Mouse (Mus musculus): ENCODE data around the gene Slc35g3. TPM values are rescaled to one million over a fixed set of nuclear protein-coding genes. Genes with fewer than 3 reads are reported as not detected.
"Not testable (repeated sequence)": the region's sequence is repeated elsewhere in the genome, so short reads cannot be mapped to it uniquely, and the experiment has no call there.

Slc35g3 gene
- total RNA-seq, 4 experiments from 2014 or later: not detected

GRCm38 (mm10) chr11:69754701-69755100 lies 7.1 kb downstream of the Slc35g3 start:
- peak; percentile 71 for DNase-seq (ENCODE audit: low spot score)

DNA sequence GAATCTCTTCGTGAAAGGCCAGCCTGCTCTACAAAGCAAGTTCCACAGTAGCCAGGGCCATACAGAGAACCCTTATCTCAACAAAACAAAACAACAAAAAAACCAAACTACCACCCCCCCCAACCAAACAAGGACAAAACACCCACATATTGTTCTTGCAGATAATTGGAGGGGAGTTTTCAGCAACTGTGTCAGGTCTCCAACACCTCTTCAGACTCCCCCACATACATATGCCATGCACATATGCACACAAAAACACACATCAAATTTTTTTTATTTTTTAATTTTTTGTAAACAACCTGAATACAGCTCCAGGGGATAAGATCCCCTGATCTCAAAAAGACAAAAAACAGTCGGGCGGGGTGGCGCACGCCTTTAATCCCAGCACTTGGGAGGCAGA lies 7.5 kb downstream of the Slc35g3 start:
- no peak for DNase-seq (ENCODE audit: low spot score)

GRCm38 (mm10) chr11:69752686-69753085 lies 9.1 kb downstream of the Slc35g3 start:
- no peak for DNase-seq (ENCODE audit: low spot score)

DNA sequence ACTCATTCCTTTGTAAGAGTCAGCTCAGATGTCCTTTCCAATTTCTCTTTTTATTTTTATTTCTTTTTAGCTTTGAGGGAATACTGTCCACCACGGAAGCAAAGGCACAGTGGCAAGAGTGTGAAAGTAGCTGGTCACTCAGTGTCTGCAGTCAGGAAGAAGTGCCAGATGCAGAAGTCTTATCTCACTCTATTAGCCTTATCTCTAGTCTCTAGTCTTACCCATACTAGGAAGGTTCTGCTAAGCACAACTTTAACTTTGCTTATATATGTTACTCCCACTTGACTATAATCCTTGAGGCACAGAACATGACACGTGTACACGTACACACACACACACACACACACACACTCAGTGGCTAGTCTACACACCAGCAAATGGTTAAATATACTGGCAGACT lies 10.1 kb downstream of the Slc35g3 start:
- DNase-seq (ENCODE audit: low spot score): no peak

DNA sequence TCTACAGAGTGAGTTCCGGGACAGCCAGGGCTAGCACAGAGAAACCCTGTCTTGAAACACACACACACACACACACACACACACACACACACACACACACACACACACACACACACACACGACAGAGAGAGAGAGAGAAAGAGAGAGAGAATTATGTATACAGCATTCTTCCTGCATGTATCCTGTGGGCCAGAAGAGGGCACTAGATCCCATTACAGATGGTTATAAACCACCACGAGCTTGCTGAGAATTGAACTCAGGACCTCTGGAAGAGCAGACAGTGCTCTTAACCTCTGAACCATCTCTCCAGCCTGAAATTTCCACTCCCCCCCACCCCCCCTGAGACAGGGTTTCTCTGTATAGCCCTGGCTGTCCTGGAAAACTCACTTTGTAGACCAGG lies 30.4 kb downstream of the Slc35g3 start:
- not testable (repeated sequence) for DNase-seq (ENCODE audit: low spot score)

DNA sequence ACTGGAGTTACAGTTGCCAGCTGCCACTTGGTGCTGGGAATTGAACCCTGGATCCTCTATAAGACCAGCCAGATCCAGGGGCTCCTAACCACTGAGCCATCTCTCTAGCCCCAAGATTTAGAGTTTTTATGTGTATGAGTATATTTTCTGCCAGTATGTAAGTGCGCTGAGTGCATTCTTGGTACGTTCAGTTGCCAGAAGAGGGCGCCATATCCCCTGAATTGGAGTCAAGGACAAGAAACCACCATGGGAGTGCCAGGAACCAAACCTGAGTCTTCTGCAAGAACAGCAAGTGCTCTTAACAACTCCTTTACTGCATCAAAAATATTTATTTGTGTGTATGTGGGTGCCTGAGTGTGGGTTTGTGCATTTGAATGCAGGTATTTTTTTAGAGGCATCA lies 32.7 kb downstream of the Slc35g3 start:
- peak; percentile 48 for DNase-seq (ENCODE audit: low spot score)

- DNase-seq (ENCODE audit: low spot score): no peak
Observed at GRCm38 (mm10) chr11:69725951-69726350, 35.8 kb downstream of the Slc35g3 start.

DNA sequence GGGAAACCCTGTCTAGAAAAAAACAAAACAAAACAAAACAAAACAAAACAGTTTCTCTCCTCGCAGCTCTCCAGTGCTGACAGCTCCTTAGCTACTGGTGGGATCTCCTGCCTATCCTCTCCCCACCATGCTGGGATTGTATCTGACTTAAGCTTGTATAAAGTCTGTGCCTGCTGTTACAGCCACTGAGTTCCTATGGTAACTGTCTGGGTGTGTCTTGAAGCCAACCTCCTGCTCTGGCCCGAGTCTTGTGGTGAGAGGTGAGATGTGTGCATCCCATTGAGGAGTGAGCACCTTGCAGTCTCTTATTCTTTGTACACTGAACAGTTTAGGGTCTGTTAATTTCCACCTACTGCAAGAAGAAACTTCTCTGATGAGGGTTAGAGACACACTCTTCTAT lies 38.7 kb downstream of the Slc35g3 start:
- DNase-seq (ENCODE audit: low spot score): no peak

DNA sequence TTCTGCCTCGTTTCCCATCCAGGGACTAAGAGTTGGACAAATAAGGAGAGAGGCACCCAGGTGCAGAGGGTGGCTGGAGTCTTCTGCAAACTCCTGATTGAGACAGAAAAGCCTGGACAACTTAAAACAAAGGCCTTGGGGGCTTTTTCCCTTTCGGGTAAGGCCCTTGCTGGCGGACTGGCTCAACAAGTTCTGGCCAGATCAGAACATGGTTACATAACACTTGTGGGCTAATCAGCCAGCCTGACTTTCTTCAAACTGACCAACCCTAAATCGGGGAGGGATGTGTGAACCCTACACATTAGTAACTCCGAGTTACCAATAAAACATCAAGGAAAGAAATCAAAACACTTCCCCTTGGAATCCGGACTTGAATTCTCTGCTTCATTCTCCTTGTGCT lies 40.9 kb downstream of the Slc35g3 start:
- DNase-seq (ENCODE audit: low spot score): no peak

GRCm38 (mm10) chr11:69719423-69719822 lies 42.3 kb downstream of the Slc35g3 start:
- no peak for DNase-seq (ENCODE audit: low spot score)

DNA sequence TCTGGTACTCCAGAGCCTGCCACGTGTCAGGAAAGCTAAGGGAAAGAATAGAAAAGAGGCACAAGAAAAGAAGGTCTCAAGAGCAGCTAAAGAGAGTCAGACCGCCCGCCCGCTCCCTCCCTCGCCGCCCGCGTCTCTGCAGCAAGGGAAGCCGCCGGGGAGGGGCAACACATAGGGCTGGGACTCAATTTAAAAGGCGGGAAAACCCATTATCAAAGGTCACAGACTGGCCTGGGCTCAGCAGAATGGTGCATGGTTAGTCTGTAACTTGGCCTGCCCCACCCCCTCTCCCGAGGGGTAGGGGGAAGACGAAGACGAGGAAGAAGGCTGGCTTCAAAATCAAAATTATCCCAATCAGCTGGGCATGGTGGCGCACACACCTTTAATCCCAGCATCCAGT lies 43.1 kb downstream of the Slc35g3 start:
- DNase-seq (ENCODE audit: low spot score): no peak

GRCm38 (mm10) chr11:69716953-69717352 lies 44.8 kb downstream of the Slc35g3 start:
- DNase-seq (ENCODE audit: low spot score): no peak

DNA sequence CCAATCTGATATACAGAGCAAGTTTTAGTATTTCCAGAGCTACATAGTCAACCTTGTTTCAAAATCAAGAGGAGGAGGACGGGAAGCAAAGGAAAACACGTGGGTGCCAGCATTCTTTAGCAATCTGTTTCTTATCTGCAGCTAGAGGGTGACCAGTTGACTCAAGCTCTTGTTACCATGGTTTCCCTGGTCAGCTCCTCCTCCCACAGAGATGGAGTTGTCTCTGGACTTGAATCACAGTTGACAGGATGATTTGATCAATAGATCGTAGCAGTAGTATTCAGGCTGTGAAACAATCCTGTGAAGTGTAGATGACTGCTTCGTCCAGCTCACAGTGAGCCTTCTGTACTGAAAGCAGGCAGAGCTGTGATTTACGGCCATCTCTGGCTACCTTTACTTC lies 45.8 kb downstream of the Slc35g3 start:
- DNase-seq (ENCODE audit: low spot score): no peak

- DNase-seq (ENCODE audit: low spot score): no peak
Observed at GRCm38 (mm10) chr11:69715482-69715881, 46.3 kb downstream of the Slc35g3 start.

GRCm38 (mm10) chr11:69714636-69715329 lies 47.0 kb downstream of the Slc35g3 start:
- DNase-seq (ENCODE audit: low spot score): no peak

- DNase-seq (ENCODE audit: low spot score): no peak
Observed at GRCm38 (mm10) chr11:69712954-69713672, 48.7 kb downstream of the Slc35g3 start.

DNA sequence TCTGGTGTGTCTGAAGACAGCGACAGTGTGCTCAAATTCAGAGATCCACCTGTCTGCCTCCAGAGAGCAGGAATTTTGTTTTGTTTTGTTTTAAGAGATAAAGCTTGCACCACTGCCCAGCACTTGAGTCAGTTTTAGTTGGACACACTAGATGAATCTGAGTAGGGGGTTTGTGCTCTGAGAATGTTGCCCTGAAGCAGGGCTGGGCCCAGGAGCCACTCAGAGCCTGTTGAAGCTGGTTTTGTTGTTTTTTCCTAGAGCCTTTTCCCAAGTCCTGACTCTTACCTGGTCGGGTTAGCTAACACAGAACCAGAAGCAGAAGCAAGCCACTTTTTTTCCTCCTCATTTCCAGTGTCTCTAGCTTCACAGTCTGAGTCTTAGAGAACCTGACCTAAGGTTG lies 50.7 kb downstream of the Slc35g3 start:
- DNase-seq (ENCODE audit: low spot score): no peak

- DNase-seq (ENCODE audit: low spot score): no peak
Observed at GRCm38 (mm10) chr11:69710470-69710869, 51.3 kb downstream of the Slc35g3 start.

Other genes starting within 250 kb of the Slc35g3 start
- under 1 TPM; 0.22 to 0.66 (median 0.40) TPM for gene Dnah2, start 212.9 kb downstream of the Slc35g3 start, total RNA-seq (2022)
- 100 to 1,000 TPM; 105 to 137 (median 128) TPM for gene Efnb3, start 201.8 kb downstream of the Slc35g3 start, total RNA-seq (2022)
- 1 to 10 TPM; 4.6 to 6.7 (median 5.6) TPM for gene Wrap53, start 181.7 kb downstream of the Slc35g3 start, total RNA-seq (2022)
- 10 to 100 TPM; 12.8 to 16.3 (median 14.1) TPM for gene Trp53, start 181.6 kb downstream of the Slc35g3 start, total RNA-seq (2022)
- 10 to 100 TPM; 12.4 to 16.3 (median 13.1) TPM for gene Atp1b2, start 156.0 kb downstream of the Slc35g3 start, total RNA-seq (2022)
- not detected for gene Shbg, start 144.1 kb downstream of the Slc35g3 start, total RNA-seq (2022)
- 1 to 10 TPM; 2.6 to 5.3 (median 3.3) TPM for gene Sat2, start 139.9 kb downstream of the Slc35g3 start, total RNA-seq (2022)
- gene Fxr2, start 129.0 kb downstream of the Slc35g3 start, total RNA-seq (2022): 100 to 1,000 TPM in 1 of 4 experiments, 10 to 100 TPM in 3; 92.4 to 109 (median 94.5) TPM
- not detected for gene Sox15, start 106.7 kb downstream of the Slc35g3 start, total RNA-seq (2022)
- 10 to 100 TPM; 13.6 to 18.8 (median 15.5) TPM for gene Mpdu1, start 99.3 kb downstream of the Slc35g3 start, total RNA-seq (2022)
- 1 to 10 TPM; 4.5 to 7.0 (median 6.3) TPM for gene Cd68, start 95.8 kb downstream of the Slc35g3 start, total RNA-seq (2022)
- 100 to 1,000 TPM; 162 to 194 (median 186) TPM for gene Eif4a1, start 89.5 kb downstream of the Slc35g3 start, total RNA-seq (2022)
- 10 to 100 TPM; 27.2 to 40.0 (median 28.7) TPM for gene Senp3, start 79.9 kb downstream of the Slc35g3 start, total RNA-seq (2022)
- gene Tnfsf13, start 76.2 kb downstream of the Slc35g3 start, total RNA-seq (2022): 1 to 10 TPM; 2.6 to 4.3 (median 2.9) TPM
- 10 to 100 TPM; 14.9 to 19.6 (median 17.5) TPM for gene Tnfsf12, start 66.1 kb downstream of the Slc35g3 start, total RNA-seq (2022)
- gene Tnfsfm13, start 65.9 kb downstream of the Slc35g3 start, total RNA-seq (2022): 1 to 10 TPM; 1.4 to 4.2 (median 3.1) TPM
- gene Polr2a, start 3.3 kb downstream of the Slc35g3 start, total RNA-seq (2022): 10 to 100 TPM; 28.5 to 35.7 (median 32.9) TPM
- 10 to 100 TPM; 43.7 to 52.4 (median 49.3) TPM for gene Zbtb4, start 3.9 kb upstream of the Slc35g3 start, total RNA-seq (2022)
- gene Chrnb1, start 34.0 kb upstream of the Slc35g3 start, total RNA-seq (2022): 1 to 10 TPM; 2.2 to 4.3 (median 3.8) TPM
- 1 to 10 TPM; 2.1 to 3.3 (median 2.6) TPM for gene Fgf11, start 39.9 kb upstream of the Slc35g3 start, total RNA-seq (2022)
- under 1 TPM; 0.14 to 0.57 (median 0.31) TPM for gene Tmem102, start 43.7 kb upstream of the Slc35g3 start, total RNA-seq (2022)
- not detected for gene Gm39566, start 53.3 kb upstream of the Slc35g3 start, total RNA-seq (2022)
- gene Spem2, start 56.5 kb upstream of the Slc35g3 start, total RNA-seq (2022): not detected
- not detected for gene Spem1, start 60.2 kb upstream of the Slc35g3 start, total RNA-seq (2022)
- 1 to 10 TPM; 3.1 to 6.9 (median 4.3) TPM for gene Nlgn2, start 75.8 kb upstream of the Slc35g3 start, total RNA-seq (2022)
- gene Tmem256, start 76.5 kb upstream of the Slc35g3 start, total RNA-seq (2022): 100 to 1,000 TPM; 193 to 338 (median 283) TPM
- 10 to 100 TPM; 20.7 to 25.3 (median 21.7) TPM for gene Plscr3, start 84.4 kb upstream of the Slc35g3 start, total RNA-seq (2022)
- under 1 TPM in 1 of 4 experiments, not detected in 3; 0.23 TPM for gene Tnk1, start 96.8 kb upstream of the Slc35g3 start, total RNA-seq (2022)
- not detected for gene Tmem95, start 116.0 kb upstream of the Slc35g3 start, total RNA-seq (2022)
- 1 to 10 TPM; 2.0 to 2.6 (median 2.4) TPM for gene Kctd11, start 119.4 kb upstream of the Slc35g3 start, total RNA-seq (2022)
- 1 to 10 TPM in 2 of 4 experiments, under 1 TPM in 2; 0.16 to 1.1 (median 0.83) TPM for gene Acap1, start 133.6 kb upstream of the Slc35g3 start, total RNA-seq (2022)
- gene 2810408A11Rik, start 139.0 kb upstream of the Slc35g3 start, total RNA-seq (2022): under 1 TPM; 0.43 to 0.81 (median 0.60) TPM
- gene Neurl4, start 139.1 kb upstream of the Slc35g3 start, total RNA-seq (2022): 10 to 100 TPM; 38.0 to 50.9 (median 43.4) TPM
- gene Gps2, start 151.9 kb upstream of the Slc35g3 start, total RNA-seq (2022): 10 to 100 TPM; 23.2 to 32.1 (median 27.7) TPM
- 100 to 1,000 TPM; 410 to 451 (median 437) TPM for gene Eif5a, start 160.0 kb upstream of the Slc35g3 start, total RNA-seq (2022)
- gene Ybx2, start 173.8 kb upstream of the Slc35g3 start, total RNA-seq (2022): 10 to 100 TPM; 13.8 to 32.7 (median 24.3) TPM
- gene Slc2a4, start 186.2 kb upstream of the Slc35g3 start, total RNA-seq (2022): 100 to 1,000 TPM; 435 to 503 (median 470) TPM
- gene Cldn7, start 202.8 kb upstream of the Slc35g3 start, total RNA-seq (2022): 1 to 10 TPM in 1 of 4 experiments, not detected in 3; 1.1 TPM
- gene Ctdnep1, start 219.2 kb upstream of the Slc35g3 start, total RNA-seq (2022): 100 to 1,000 TPM; 144 to 172 (median 168) TPM
- gene Elp5, start 220.5 kb upstream of the Slc35g3 start, total RNA-seq (2022): 10 to 100 TPM; 41.7 to 57.3 (median 48.1) TPM
- gene Gabarap, start 229.2 kb upstream of the Slc35g3 start, total RNA-seq (2022): 100 to 1,000 TPM; 287 to 342 (median 325) TPM
- 10 to 100 TPM; 21.0 to 24.9 (median 23.6) TPM for gene Phf23, start 233.8 kb upstream of the Slc35g3 start, total RNA-seq (2022)
- gene Dvl2, start 238.6 kb upstream of the Slc35g3 start, total RNA-seq (2022): 1 to 10 TPM; 4.0 to 6.4 (median 5.1) TPM

All from heart, adult 8-10 months (tissue).